Mouse (Mus musculus) liver, embryonic 14.5 days (tissue): ENCODE measurements around the gene Cfap221.

ENCODE experiments used
- CTCF ChIP-seq: IDR thresholded peaks from 2 replicates; pipeline ENCODE4 v1.5.1; 2016; ENCODE audit warnings: antibody characterized with exemption, low read depth, control low read depth
- EP300 ChIP-seq: IDR thresholded peaks from 2 replicates; pipeline ENCODE4 v1.6.1; 2016; ENCODE audit warnings: antibody characterized with exemption, low read depth

GRCm38 (mm10) chr1:119996798-119997581 lies at the start of gene Cfap221:
- TF ChIP-seq CTCF (no peak), EP300 (no peak)
